Comparison of ENCODE assay signal across 8 mouse cellular contexts in the genomic region with DNA sequence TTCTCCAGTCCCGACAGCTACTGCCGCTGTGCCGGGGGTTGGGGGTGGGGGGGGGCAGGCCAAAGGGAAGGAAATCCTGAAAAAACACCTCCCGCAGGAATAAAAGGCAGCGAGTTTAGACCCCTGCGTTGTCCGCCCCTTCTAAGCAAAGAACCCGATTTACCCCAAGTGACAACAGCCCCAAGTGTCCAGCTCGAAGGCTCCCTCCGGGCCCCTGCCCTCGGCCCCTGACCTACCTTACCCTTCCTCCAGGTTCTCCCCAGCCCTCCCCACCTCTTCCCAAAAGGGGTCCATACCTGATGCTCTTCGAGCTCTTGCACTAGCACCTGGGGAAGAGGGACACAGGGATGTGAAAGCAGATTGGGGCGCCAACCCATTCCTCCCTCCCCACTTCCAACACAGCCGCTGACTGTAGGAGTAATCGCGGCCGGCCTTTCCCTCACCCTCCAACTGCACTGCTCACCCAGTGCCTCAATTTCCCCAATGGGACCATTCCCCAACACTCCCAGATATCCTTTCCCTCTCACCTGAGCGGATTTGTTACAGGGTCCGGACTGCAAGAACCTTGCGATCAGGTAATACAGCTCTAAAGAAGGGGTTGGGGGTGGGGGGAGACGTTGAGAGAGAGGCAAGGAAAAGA. TPM values are rescaled to one million over a fixed set of nuclear protein-coding genes. Genes with fewer than 3 reads are reported as not detected.
DNase-seq lines count a peak whose midpoint lies in the region; ATAC-seq and TF ChIP-seq lines count a peak whose summit lies in the region.

No protein-coding gene starts in this region.

- peak overlapping the region; percentile 60 for H3K4me3 ChIP-seq in midbrain, embryonic 12.5 days
- peak overlapping the region; percentile 59 for H3K4me3 ChIP-seq in spleen, adult 2 months (ENCODE audit: extremely low read depth, insufficient read depth, insufficient read length)

- peak overlapping the region; percentile 82 for H3K27ac ChIP-seq in midbrain, embryonic 12.5 days (replicated peaks)
- peak overlapping the region; percentile 60 for H3K27ac ChIP-seq in spleen, adult 2 months (ENCODE audit: insufficient read depth, low read length)

- H3K36me3 ChIP-seq in midbrain, embryonic 12.5 days = no peaks in the 10 kb centered on the region
- no peaks in the 10 kb centered on the region for H3K36me3 ChIP-seq in spleen, adult 2 months (ENCODE audit: control insufficient read depth, insufficient read depth, low read length)

- peak; percentile 2 for DNase-seq in gastrocnemius, adult 18-20 months (ENCODE audit: low spot score)
- no peak for DNase-seq in gastrocnemius, adult 8-10 months (ENCODE audit: low spot score in 2 of 2)
- DNase-seq in cerebellum, postnatal 36 days = peak; percentile 19 to 25
- peak; percentile 6 to 14 for DNase-seq in frontal cortex, postnatal 36 days (ENCODE audit: low spot score in 2 of 2)
- DNase-seq in induced T-regulatory cell, adult 2 months (ENCODE audit: low read depth) = peak; percentile 52
- DNase-seq in left cerebral cortex, postnatal 36 days (ENCODE audit: low spot score in 2 of 2) = peak; percentile 16 to 22
- peak in 1 of 2 experiments; percentile 7 for DNase-seq in spleen, adult 2 months (ENCODE audit: low read depth in 1 of 2, low spot score in 2 of 2)

- WGBS in midbrain, embryonic 12.5 days = 25% methylated on average over 21 of the region's 21 CpGs
- 28% methylated on average over 18 of the region's 21 CpGs for WGBS in spleen, adult 2 months

- no peaks in the 10 kb centered on the region for H3K27me3 ChIP-seq in midbrain, embryonic 12.5 days
- H3K27me3 ChIP-seq in spleen, adult 2 months (ENCODE audit: control insufficient read depth, insufficient read depth, low read length) = no peaks in the 10 kb centered on the region

- TF ChIP-seq CTCF in spleen, adult 2 months (IDR thresholded peaks at IDR 0.05; ENCODE audit: extremely low read depth, insufficient read depth, insufficient read length, insufficient replicate concordance) = no peak

- H3K4me2 ChIP-seq in midbrain, embryonic 12.5 days (replicated peaks) = peak overlapping the region; percentile 50

- no peaks in the 10 kb centered on the region for H3K4me1 ChIP-seq in midbrain, embryonic 12.5 days
- no peaks in the 10 kb centered on the region for H3K4me1 ChIP-seq in spleen, adult 2 months (ENCODE audit: control insufficient read depth, insufficient read depth, insufficient read length)

- peak overlapping the region; percentile 48 for H3K9ac ChIP-seq in midbrain, embryonic 12.5 days (replicated peaks)

- no peak for TF ChIP-seq POLR2A in spleen, adult 2 months (IDR thresholded peaks at IDR 0.05; ENCODE audit: low read depth, low read length)

- intact Hi-C loops in left cerebral cortex, postnatal 36 days (cut with DNase I) = loop anchor here (2.0 to 10.0 kb wide), 3 partner anchors 179 to 1036 kb away; a partner anchor contains a TSS

- no peaks in the 10 kb centered on the region for H3K9me3 ChIP-seq in midbrain, embryonic 12.5 days

- ATAC-seq in midbrain, embryonic 12.5 days (ENCODE audit: low FRiP score, low read depth) = peak; percentile 39

RNA-seq across cellular contexts. Expression of a gene that starts 0.7 kb away (rescaled TPM):
- total RNA-seq in gastrocnemius, adult 18-20 months (2021) = 1 to 10 TPM; 2.6 to 2.8 TPM
- total RNA-seq in gastrocnemius, adult 8-10 months (2022) = 1 to 10 TPM; 2.7 to 3.7 (median 3.2) TPM
- total RNA-seq in left cerebral cortex, postnatal 36 days (2021) = 10 to 100 TPM in 1 of 2 experiments, 1 to 10 TPM in 1; 9.3 to 13.4 TPM
- 4.0 and 4.8 TPM in 2 replicates for polyA plus RNA-seq in midbrain, embryonic 12.5 days (2016; fragmentation: Nextera tagmentation; extraction: Ambion mirVana)
- 0.42 and 0.53 TPM in 2 replicates for polyA plus RNA-seq in spleen, adult 2 months (2012; rRNA removed)

Comparison
In these comparisons a context has a peak if more than half of its experiments do, and no peak if none do; other contexts are left out.
1. DNase-seq: peak in gastrocnemius, adult 18-20 months (single experiment), cerebellum, postnatal 36 days (2 of 2), frontal cortex, postnatal 36 days (2 of 2), induced T-regulatory cell, adult 2 months (single experiment) and left cerebral cortex, postnatal 36 days (2 of 2); none in gastrocnemius, adult 8-10 months (0 of 2).